Mouse (Mus musculus): ENCODE measurements around the gene Tmod3. TPM values are rescaled to one million over a fixed set of nuclear protein-coding genes. Genes with fewer than 3 reads are reported as not detected.

The Tmod3 gene
- polyA plus RNA-seq, 1 experiment, result 14.7 TPM

DNA sequence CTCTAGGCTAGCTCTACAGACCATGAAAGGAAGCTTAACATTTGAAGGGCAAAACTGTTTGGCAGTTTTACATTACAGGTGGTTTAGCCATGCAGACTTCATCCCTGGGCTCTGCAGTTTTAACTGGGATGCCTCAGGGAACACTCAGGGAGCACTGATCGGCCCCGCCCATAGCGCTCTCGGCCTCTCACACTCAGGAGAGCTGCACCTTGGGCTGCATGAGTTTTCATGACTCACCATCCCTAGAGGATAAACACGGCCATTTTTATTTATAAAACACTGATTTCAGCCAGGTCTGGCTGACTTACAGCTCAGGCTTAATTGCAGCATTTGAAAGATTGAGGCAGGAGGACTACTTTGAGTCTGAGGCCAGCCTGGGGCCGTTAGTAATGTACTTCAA is 74.2 kb downstream of the Tmod3 start:
- TF ChIP-seq MYOD1 (IDR thresholded peaks at IDR 0.05; ENCODE audit: control insufficient read depth, insufficient read length, low read depth) (no peak), FOSL1 (IDR thresholded peaks at IDR 0.05; ENCODE audit: insufficient read depth, low read length, poor library complexity, severe bottlenecking) (no peak), MYOG (IDR thresholded peaks at IDR 0.05; ENCODE audit: control insufficient read depth, extremely low read depth, insufficient read length) (no peak), MAX (IDR thresholded peaks at IDR 0.05) (no peak), USF1 (IDR thresholded peaks at IDR 0.05; ENCODE audit: low read depth) (no peak), CEBPB (IDR thresholded peaks at IDR 0.05; ENCODE audit: low read depth) (no peak), CTCF (IDR thresholded peaks at IDR 0.05; ENCODE audit: control insufficient read depth, insufficient read depth, insufficient read length) (no peak)
- H3K36me3 ChIP-seq (ENCODE audit: control insufficient read depth, insufficient read depth), result no peaks in the 10 kb centered on the region
- H3K79me2 ChIP-seq (ENCODE audit: control insufficient read depth, insufficient read depth), result no peaks in the 10 kb centered on the region
- H3K79me3 ChIP-seq (ENCODE audit: low read depth), result no peaks in the 10 kb centered on the region
- H3ac ChIP-seq (ENCODE audit: control insufficient read depth, insufficient read length, low read depth), result no peak overlapping the region
- no peak overlapping the region for H3K4me3 ChIP-seq (ENCODE audit: insufficient read depth, poor library complexity, severe bottlenecking)
- H3K27me3 ChIP-seq (ENCODE audit: control insufficient read depth, insufficient read depth, insufficient read length), result no peaks in the 10 kb centered on the region

- TF ChIP-seq MYOD1 (IDR thresholded peaks at IDR 0.05; ENCODE audit: control insufficient read depth, insufficient read length, low read depth) (no peak), MAX (IDR thresholded peaks at IDR 0.05) (no peak), USF1 (IDR thresholded peaks at IDR 0.05; ENCODE audit: low read depth) (no peak), CEBPB (IDR thresholded peaks at IDR 0.05; ENCODE audit: low read depth) (no peak), MYOG (IDR thresholded peaks at IDR 0.05; ENCODE audit: control insufficient read depth, extremely low read depth, insufficient read length) (no peak), CTCF (IDR thresholded peaks at IDR 0.05; ENCODE audit: control insufficient read depth, insufficient read depth, insufficient read length) (no peak), FOSL1 (IDR thresholded peaks at IDR 0.05; ENCODE audit: insufficient read depth, low read length, poor library complexity, severe bottlenecking) (no peak)
- H3ac ChIP-seq (ENCODE audit: control insufficient read depth, insufficient read length, low read depth), result no peak overlapping the region
Measured at GRCm38 (mm10) chr9:75480536-75481075, 78.9 kb downstream of the Tmod3 start.

GRCm38 (mm10) chr9:75479106-75479725 is 80.2 kb downstream of the Tmod3 start:
- H3ac ChIP-seq (ENCODE audit: control insufficient read depth, insufficient read length, low read depth), result no peak overlapping the region
- H3K79me3 ChIP-seq (ENCODE audit: low read depth), result no peaks in the 10 kb centered on the region
- H3K27me3 ChIP-seq (ENCODE audit: control insufficient read depth, insufficient read depth, insufficient read length), result no peaks in the 10 kb centered on the region
- no peak overlapping the region for H3K4me3 ChIP-seq (ENCODE audit: insufficient read depth, poor library complexity, severe bottlenecking)
- H3K36me3 ChIP-seq (ENCODE audit: control insufficient read depth, insufficient read depth), result no peaks in the 10 kb centered on the region
- no peak for TF ChIP-seq CTCF (IDR thresholded peaks at IDR 0.05; ENCODE audit: control insufficient read depth, insufficient read depth, insufficient read length)
- TF ChIP-seq FOSL1 (IDR thresholded peaks at IDR 0.05; ENCODE audit: insufficient read depth, low read length, poor library complexity, severe bottlenecking), result no peak
- TF ChIP-seq USF1 (IDR thresholded peaks at IDR 0.05; ENCODE audit: low read depth), result no peak
- no peak for TF ChIP-seq MYOD1 (IDR thresholded peaks at IDR 0.05; ENCODE audit: control insufficient read depth, insufficient read length, low read depth)
- no peak for TF ChIP-seq MYOG (IDR thresholded peaks at IDR 0.05; ENCODE audit: control insufficient read depth, extremely low read depth, insufficient read length)
- TF ChIP-seq MAX (IDR thresholded peaks at IDR 0.05), result no peak
- TF ChIP-seq CEBPB (IDR thresholded peaks at IDR 0.05; ENCODE audit: low read depth), result no peak
- no peaks in the 10 kb centered on the region for H3K79me2 ChIP-seq (ENCODE audit: control insufficient read depth, insufficient read depth)

More at GRCm38 (mm10) chr9:75480536-75481075, 78.9 kb downstream of the Tmod3 start:
- no peak overlapping the region for H3K4me3 ChIP-seq (ENCODE audit: insufficient read depth, poor library complexity, severe bottlenecking)
- no peaks in the 10 kb centered on the region for H3K79me2 ChIP-seq (ENCODE audit: control insufficient read depth, insufficient read depth)
- H3K79me3 ChIP-seq (ENCODE audit: low read depth), result no peaks in the 10 kb centered on the region
- H3K36me3 ChIP-seq (ENCODE audit: control insufficient read depth, insufficient read depth), result no peaks in the 10 kb centered on the region
- no peaks in the 10 kb centered on the region for H3K27me3 ChIP-seq (ENCODE audit: control insufficient read depth, insufficient read depth, insufficient read length)

GRCm38 (mm10) chr9:75477212-75477611 is 82.2 kb downstream of the Tmod3 start:
- no peaks in the 10 kb centered on the region for H3K27me3 ChIP-seq (ENCODE audit: control insufficient read depth, insufficient read depth, insufficient read length)
- TF ChIP-seq USF1 (IDR thresholded peaks at IDR 0.05; ENCODE audit: low read depth), result no peak
- no peak for TF ChIP-seq MYOG (IDR thresholded peaks at IDR 0.05; ENCODE audit: control insufficient read depth, extremely low read depth, insufficient read length)
- no peak for TF ChIP-seq CEBPB (IDR thresholded peaks at IDR 0.05; ENCODE audit: low read depth)
- TF ChIP-seq MAX (IDR thresholded peaks at IDR 0.05), result no peak
- no peak for TF ChIP-seq FOSL1 (IDR thresholded peaks at IDR 0.05; ENCODE audit: insufficient read depth, low read length, poor library complexity, severe bottlenecking)
- TF ChIP-seq MYOD1 (IDR thresholded peaks at IDR 0.05; ENCODE audit: control insufficient read depth, insufficient read length, low read depth), result no peak
- TF ChIP-seq CTCF (IDR thresholded peaks at IDR 0.05; ENCODE audit: control insufficient read depth, insufficient read depth, insufficient read length), result no peak
- peaks cover 1% of the 10 kb centered on the region for H3K36me3 ChIP-seq (ENCODE audit: control insufficient read depth, insufficient read depth)
- H3ac ChIP-seq (ENCODE audit: control insufficient read depth, insufficient read length, low read depth), result no peak overlapping the region
- no peaks in the 10 kb centered on the region for H3K79me3 ChIP-seq (ENCODE audit: low read depth)
- no peaks in the 10 kb centered on the region for H3K79me2 ChIP-seq (ENCODE audit: control insufficient read depth, insufficient read depth)
- H3K4me3 ChIP-seq (ENCODE audit: insufficient read depth, poor library complexity, severe bottlenecking), result no peak overlapping the region

GRCm38 (mm10) chr9:75468297-75468696 is 91.2 kb downstream of the Tmod3 start:
- Histone ChIP-seq H3ac (ENCODE audit: control insufficient read depth, insufficient read length, low read depth) (no peak overlapping the region), H3K36me3 (ENCODE audit: control insufficient read depth, insufficient read depth) (peaks cover 35% of the 10 kb centered on the region), H3K4me3 (ENCODE audit: insufficient read depth, poor library complexity, severe bottlenecking) (no peak overlapping the region), H3K27me3 (ENCODE audit: control insufficient read depth, insufficient read depth, insufficient read length) (no peaks in the 10 kb centered on the region), H3K79me2 (ENCODE audit: control insufficient read depth, insufficient read depth) (no peaks in the 10 kb centered on the region), H3K79me3 (ENCODE audit: low read depth) (no peaks in the 10 kb centered on the region)
- no peak for TF ChIP-seq MYOG (IDR thresholded peaks at IDR 0.05; ENCODE audit: control insufficient read depth, extremely low read depth, insufficient read length)
- no peak for TF ChIP-seq FOSL1 (IDR thresholded peaks at IDR 0.05; ENCODE audit: insufficient read depth, low read length, poor library complexity, severe bottlenecking)

Measured in C2C12 (cell line).